Mouse (Mus musculus) megakaryocyte, embryonic 14.5 days (primary cell): ENCODE measurements at regions not wholly inside any gene's neighbourhood (a gene's known extent, or its start where the extent isn't known, plus 50 kb on each side); places are given as distances from the start of the nearest gene placed in this dataset.

Experiments used
- H3K27me3 ChIP-seq: replicated peaks from 2 replicates; pipeline ENCODE3; 2012; ENCODE audit warnings: inconsistent platforms
- H3K36me3 ChIP-seq: replicated peaks from 2 replicates; pipeline ENCODE3; 2012; ENCODE audit warnings: low read length, inconsistent platforms, mixed read lengths
- H3K4me1 ChIP-seq: 2 replicates; pipeline ENCODE4 v1.6.1; 2012; ENCODE audit warnings: inconsistent platforms
- H3K4me3 ChIP-seq: replicated peaks from 2 replicates; pipeline ENCODE3; 2012; ENCODE audit warnings: moderate library complexity, mild to moderate bottlenecking, inconsistent platforms
- H3K9me3 ChIP-seq: 2 replicates; pipeline ENCODE4 v1.6.1; 2012; ENCODE audit warnings: inconsistent platforms
- FLI1 ChIP-seq: IDR thresholded peaks from 2 replicates; pipeline ENCODE4 v1.6.1; 2012; ENCODE audit warnings: low read length, inconsistent platforms, mixed read lengths
- GATA1 ChIP-seq: IDR thresholded peaks from 3 replicates; pipeline ENCODE4 v1.6.1; 2012; ENCODE audit warnings: mixed read lengths, low read length, inconsistent platforms, borderline replicate concordance

DNA sequence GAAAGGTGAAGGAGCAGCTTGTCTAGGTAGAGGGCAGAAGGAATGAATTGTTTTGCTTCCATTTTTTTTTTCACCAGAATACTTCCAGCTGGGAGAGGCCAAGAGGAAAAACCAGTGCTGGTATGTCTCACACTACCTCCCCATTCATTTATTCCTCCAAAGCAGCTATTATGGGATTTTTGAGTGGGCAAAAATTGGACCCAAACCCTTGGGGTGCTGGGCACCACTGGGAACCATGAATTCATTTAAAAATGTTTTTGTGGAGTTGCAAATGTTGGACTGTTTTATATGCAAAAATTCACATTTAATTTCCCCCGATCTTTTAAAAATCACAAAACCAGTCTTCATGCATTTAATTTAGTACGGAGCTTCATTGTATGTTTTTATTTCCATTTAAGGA lies 287.1 kb upstream of the Mki67 start:
- Histone ChIP-seq H3K36me3 (no peaks in the 10 kb centered on the region), H3K4me3 (no peak overlapping the region), H3K27me3 (peaks cover 6% of the 10 kb centered on the region), H3K4me1 (no peaks in the 10 kb centered on the region), H3K9me3 (no peaks in the 10 kb centered on the region)
- TF ChIP-seq GATA1: no peak
- TF ChIP-seq FLI1: no peak

DNA sequence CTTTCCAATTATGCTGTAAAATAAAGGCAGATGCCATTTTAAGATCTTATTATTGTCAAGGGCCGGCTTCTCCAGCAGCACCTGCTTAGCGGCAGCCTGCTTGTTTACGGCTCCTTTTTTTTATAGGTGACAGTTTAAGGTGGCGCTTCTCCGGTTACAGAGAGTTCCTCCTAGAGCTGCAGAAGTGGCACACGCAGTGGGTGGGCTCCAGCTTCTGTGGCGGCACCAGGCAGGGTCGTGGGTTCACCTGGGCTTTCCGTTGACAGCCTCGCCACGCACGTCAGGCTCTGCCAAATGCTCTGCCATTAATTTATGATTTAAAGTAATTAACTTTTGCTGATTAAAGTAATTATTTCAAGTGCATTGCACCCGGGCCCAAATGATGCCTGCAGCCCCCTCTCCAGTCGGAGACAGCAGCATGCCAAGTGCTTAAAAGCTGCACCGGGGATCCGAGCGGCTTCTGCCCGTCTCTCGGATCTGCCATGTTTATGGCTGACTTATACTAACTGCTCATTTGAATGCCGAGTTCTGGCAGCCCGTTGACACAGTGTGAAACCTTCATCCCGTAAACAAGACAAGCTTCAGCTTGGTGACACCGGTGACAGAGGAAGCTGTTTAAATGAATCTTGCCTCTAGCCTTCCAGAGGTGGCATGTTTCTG lies 291.8 kb upstream of the Mki67 start:
- no peak overlapping the region for H3K4me3 ChIP-seq
- TF ChIP-seq FLI1: no peak
- no peak for TF ChIP-seq GATA1
- no peaks in the 10 kb centered on the region for H3K4me1 ChIP-seq
- H3K27me3 ChIP-seq: peaks cover 15% of the 10 kb centered on the region
- H3K36me3 ChIP-seq: no peaks in the 10 kb centered on the region
- H3K9me3 ChIP-seq: peaks cover 15% of the 10 kb centered on the region

- no peak for TF ChIP-seq FLI1
- no peak for TF ChIP-seq GATA1
- no peaks in the 10 kb centered on the region for H3K4me1 ChIP-seq
Observed at GRCm38 (mm10) chr7:136008486-136008885, 292.3 kb upstream of the Mki67 start.

DNA sequence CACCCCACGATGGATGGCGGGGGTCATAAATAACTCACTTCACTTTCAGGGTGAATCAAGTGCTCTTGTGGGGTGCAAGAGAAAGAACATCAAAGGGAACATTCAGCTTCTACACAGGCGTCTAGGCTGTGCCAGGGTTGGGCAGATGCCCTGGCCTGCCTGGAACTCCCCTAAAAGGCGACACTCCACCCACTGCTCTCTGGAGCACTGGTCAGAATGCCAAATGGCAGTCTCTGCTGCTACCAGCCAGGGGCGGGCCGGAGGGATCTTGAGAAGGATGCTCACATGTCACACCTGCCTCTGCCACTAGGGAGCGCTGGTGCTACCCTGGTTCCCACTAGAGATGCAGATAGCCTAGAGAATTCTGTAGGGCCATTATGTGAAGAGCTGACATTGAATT lies 293.9 kb upstream of the Mki67 start:
- no peaks in the 10 kb centered on the region for H3K4me1 ChIP-seq
- no peak overlapping the region for H3K4me3 ChIP-seq
- TF ChIP-seq FLI1 (no peak), GATA1 (no peak)
- H3K27me3 ChIP-seq: peaks cover 15% of the 10 kb centered on the region
- H3K9me3 ChIP-seq: peaks cover 15% of the 10 kb centered on the region
- no peaks in the 10 kb centered on the region for H3K36me3 ChIP-seq

More at GRCm38 (mm10) chr7:136008486-136008885, 292.3 kb upstream of the Mki67 start:
- Histone ChIP-seq H3K9me3 (peaks cover 15% of the 10 kb centered on the region), H3K36me3 (no peaks in the 10 kb centered on the region), H3K4me3 (no peak overlapping the region), H3K27me3 (peaks cover 15% of the 10 kb centered on the region)

GRCm38 (mm10) chr7:136014706-136015105 lies 298.5 kb upstream of the Mki67 start:
- H3K36me3 ChIP-seq: no peaks in the 10 kb centered on the region
- no peak overlapping the region for H3K4me3 ChIP-seq
- H3K9me3 ChIP-seq: peaks cover 15% of the 10 kb centered on the region
- no peaks in the 10 kb centered on the region for H3K4me1 ChIP-seq
- TF ChIP-seq FLI1 (no peak), GATA1 (no peak)
- H3K27me3 ChIP-seq: peaks cover 3% of the 10 kb centered on the region

- H3K4me3 ChIP-seq: no peak overlapping the region
- TF ChIP-seq FLI1 (no peak), GATA1 (no peak)
Observed at GRCm38 (mm10) chr7:136016918-136017317, 300.8 kb upstream of the Mki67 start.

GRCm38 (mm10) chr7:136020577-136020976 lies 304.4 kb upstream of the Mki67 start:
- H3K9me3 ChIP-seq: no peaks in the 10 kb centered on the region
- peaks cover 2% of the 10 kb centered on the region for H3K27me3 ChIP-seq
- no peaks in the 10 kb centered on the region for H3K4me1 ChIP-seq
- no peaks in the 10 kb centered on the region for H3K36me3 ChIP-seq
- no peak overlapping the region for H3K4me3 ChIP-seq
- TF ChIP-seq FLI1 (no peak), GATA1 (no peak)

More at GRCm38 (mm10) chr7:136016918-136017317, 300.8 kb upstream of the Mki67 start:
- Histone ChIP-seq H3K36me3 (no peaks in the 10 kb centered on the region), H3K9me3 (no peaks in the 10 kb centered on the region), H3K4me1 (no peaks in the 10 kb centered on the region), H3K27me3 (peaks cover 2% of the 10 kb centered on the region)

DNA sequence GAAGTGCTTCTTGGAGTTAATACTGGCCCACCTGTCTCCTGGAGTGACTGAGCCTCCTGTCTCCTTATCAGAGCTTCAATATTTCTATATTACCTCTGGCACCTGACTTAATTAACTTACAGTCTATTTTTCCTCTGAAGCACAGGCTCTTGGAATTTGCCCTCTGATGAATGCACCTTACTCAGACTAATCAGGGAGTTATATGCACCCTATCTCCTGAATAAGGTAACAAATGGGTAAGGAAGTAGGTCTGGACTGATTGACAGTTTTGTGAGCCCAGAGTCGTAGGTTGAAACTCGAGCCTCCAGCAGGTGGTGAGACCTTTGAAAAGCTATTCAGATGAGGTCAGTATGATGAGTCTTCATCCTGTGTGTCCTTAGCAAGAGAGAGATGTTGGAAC lies 304.9 kb upstream of the Mki67 start:
- no peak overlapping the region for H3K4me3 ChIP-seq
- peaks cover 2% of the 10 kb centered on the region for H3K27me3 ChIP-seq
- H3K9me3 ChIP-seq: no peaks in the 10 kb centered on the region
- no peaks in the 10 kb centered on the region for H3K4me1 ChIP-seq
- TF ChIP-seq GATA1 (no peak), FLI1 (no peak)
- H3K36me3 ChIP-seq: no peaks in the 10 kb centered on the region

DNA sequence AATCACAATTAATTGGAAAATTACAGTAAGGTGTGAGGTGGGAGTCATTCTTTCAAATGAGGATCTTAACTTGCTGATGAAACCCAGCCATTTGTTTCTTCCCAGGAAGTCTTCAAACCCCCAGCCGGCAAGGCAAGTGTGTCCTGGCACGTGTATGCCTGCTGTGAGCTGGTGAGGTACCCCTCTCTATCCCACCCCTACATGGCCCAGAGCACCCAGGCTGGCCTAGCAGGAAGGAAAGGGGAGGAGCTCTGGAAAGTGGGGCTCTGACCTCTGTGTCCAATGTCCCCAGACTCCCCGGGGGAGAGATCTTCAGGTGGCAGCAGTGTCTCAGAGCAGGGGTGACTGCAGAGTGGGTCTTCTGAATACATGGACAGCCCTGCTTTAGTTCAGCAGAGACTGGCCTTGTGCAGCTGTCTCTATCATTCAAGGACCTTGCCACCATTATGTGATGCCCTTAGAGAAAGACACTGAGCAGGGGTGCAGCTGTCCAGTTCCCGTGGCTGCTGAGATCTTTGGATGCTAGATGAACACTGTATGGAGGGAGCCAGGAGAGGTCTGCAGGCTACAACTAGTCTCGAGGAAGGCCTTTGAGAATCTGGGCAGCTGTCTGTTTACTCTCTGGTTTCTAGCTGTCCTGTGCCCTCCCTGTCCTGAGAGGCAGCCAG lies 306.8 kb upstream of the Mki67 start:
- TF ChIP-seq GATA1: no peak
- no peak for TF ChIP-seq FLI1
- H3K9me3 ChIP-seq: no peaks in the 10 kb centered on the region
- no peaks in the 10 kb centered on the region for H3K36me3 ChIP-seq
- no peaks in the 10 kb centered on the region for H3K4me1 ChIP-seq
- no peak overlapping the region for H3K4me3 ChIP-seq
- peaks cover 2% of the 10 kb centered on the region for H3K27me3 ChIP-seq

GRCm38 (mm10) chr7:136026451-136026850 lies 310.3 kb upstream of the Mki67 start:
- Histone ChIP-seq H3K36me3 (no peaks in the 10 kb centered on the region), H3K4me1 (no peaks in the 10 kb centered on the region), H3K9me3 (no peaks in the 10 kb centered on the region), H3K4me3 (no peak overlapping the region), H3K27me3 (no peaks in the 10 kb centered on the region)
- TF ChIP-seq FLI1 (no peak), GATA1 (no peak)

GRCm38 (mm10) chr7:136032026-136032425 lies 315.9 kb upstream of the Mki67 start:
- no peaks in the 10 kb centered on the region for H3K36me3 ChIP-seq
- no peaks in the 10 kb centered on the region for H3K27me3 ChIP-seq
- no peak for TF ChIP-seq GATA1
- TF ChIP-seq FLI1: no peak
- H3K9me3 ChIP-seq: no peaks in the 10 kb centered on the region
- H3K4me1 ChIP-seq: no peaks in the 10 kb centered on the region
- no peak overlapping the region for H3K4me3 ChIP-seq
